In genomic region chr17:6809331-6809730, GRCm38 (mm10) we compare ENCODE assay signal across 17 mouse cellular contexts. TPM values are rescaled to one million over a fixed set of nuclear protein-coding genes. Genes with fewer than 3 reads are reported as not detected.
DNase-seq lines count a peak whose midpoint lies in the region; ATAC-seq and TF ChIP-seq lines count a peak whose summit lies in the region.
"Had no signal": no experiment of that assay in that cellular context is flagged by ENCODE, and none has a peak within 500 bp of the region (broad histone marks: within the 10 kb centered on the region; RNA-seq: fewer than 3 reads in every experiment).

No protein-coding gene starts in this region.

- peak; percentile 50 for DNase-seq in heart, embryonic 10.5 days (ENCODE audit: low spot score)
- no peak for DNase-seq in heart, postnatal 14 days
- DNase-seq in testis, postnatal 10 days (ENCODE audit: low spot score): no peak
- peak; percentile 11 to 59 for DNase-seq in kidney, postnatal 25 days
- DNase-seq in cerebellum, postnatal 4 days (ENCODE audit: low spot score in 2 of 2): no peak
- DNase-seq in lung, postnatal 4 days: no peak
- DNase-seq in liver, postnatal 0 days: no peak
- DNase-seq: adrenal gland, adult 2 months; cerebellum, adult 11-12 months; gastrocnemius, postnatal 25 days; heart, postnatal 36 days had no signal

- H3K27me3 ChIP-seq in heart, embryonic 10.5 days (ENCODE audit: insufficient read depth, poor library complexity, severe bottlenecking): no peaks in the 10 kb centered on the region
- no peaks in the 10 kb centered on the region for H3K27me3 ChIP-seq in testis, adult 2 months (ENCODE audit: control insufficient read depth, insufficient read depth, low read length)
- no peaks in the 10 kb centered on the region for H3K27me3 ChIP-seq in liver, postnatal 0 days (ENCODE audit: insufficient read depth, low read length)
- H3K27me3 ChIP-seq: limb, embryonic 12.5 days had no signal

- TF ChIP-seq EP300 in liver, postnatal 0 days (IDR thresholded peaks at IDR 0.05; ENCODE audit: low read depth): no peak

- WGBS in heart, embryonic 10.5 days: 62% methylated on average over 3 of the region's 3 CpGs
- WGBS in liver, postnatal 0 days (ENCODE audit: insufficient replicate concordance): 86% methylated on average over 3 of the region's 3 CpGs

- no peak overlapping the region for H3K9ac ChIP-seq in liver, postnatal 0 days (replicated peaks)
- H3K9ac ChIP-seq: limb, embryonic 12.5 days; liver, embryonic 14.5 days; midbrain, embryonic 12.5 days had no signal

- H3K36me3 ChIP-seq in heart, embryonic 10.5 days: no peaks in the 10 kb centered on the region
- H3K36me3 ChIP-seq in testis, adult 2 months (ENCODE audit: control insufficient read depth, insufficient read depth, low read length): no peaks in the 10 kb centered on the region
- H3K36me3 ChIP-seq in liver, postnatal 0 days (replicated peaks; ENCODE audit: insufficient read depth, low read length): no peaks in the 10 kb centered on the region
- H3K36me3 ChIP-seq: limb, embryonic 12.5 days; midbrain, embryonic 12.5 days had no signal

- no peaks in the 10 kb centered on the region for H3K9me3 ChIP-seq in heart, embryonic 10.5 days
- no peaks in the 10 kb centered on the region for H3K9me3 ChIP-seq in liver, postnatal 0 days (ENCODE audit: low read length)
- H3K9me3 ChIP-seq: limb, embryonic 12.5 days; midbrain, embryonic 12.5 days had no signal

- H3K4me2 ChIP-seq in liver, postnatal 0 days (ENCODE audit: low read depth, low read length): no peak overlapping the region
- H3K4me2 ChIP-seq: heart, embryonic 11.5 days; limb, embryonic 12.5 days; midbrain, embryonic 12.5 days had no signal

- no peak overlapping the region for H3K27ac ChIP-seq in heart, embryonic 10.5 days
- H3K27ac ChIP-seq in testis, adult 2 months (ENCODE audit: control insufficient read depth, insufficient read depth, low read depth, low read length): no peak overlapping the region
- no peak overlapping the region for H3K27ac ChIP-seq in liver, postnatal 0 days (ENCODE audit: low read depth)
- H3K27ac ChIP-seq: limb, embryonic 12.5 days; liver, embryonic 14.5 days; midbrain, embryonic 12.5 days had no signal

- no peak for TF ChIP-seq POLR2A in testis, adult 2 months (IDR thresholded peaks at IDR 0.05; ENCODE audit: control insufficient read depth, low read depth, low read length)

- no peak for TF ChIP-seq CTCF in testis, adult 2 months (IDR thresholded peaks at IDR 0.05; ENCODE audit: control insufficient read depth, insufficient read depth, insufficient replicate concordance, low read depth, low read length)
- TF ChIP-seq CTCF in liver, postnatal 0 days (IDR thresholded peaks at IDR 0.05; ENCODE audit: low read depth): no peak

- no peak overlapping the region for H3K4me3 ChIP-seq in heart, embryonic 10.5 days
- peak overlapping the region; percentile 19 for H3K4me3 ChIP-seq in testis, adult 2 months (ENCODE audit: control insufficient read depth, low read depth, low read length)
- no peak overlapping the region for H3K4me3 ChIP-seq in liver, postnatal 0 days (ENCODE audit: low read depth, low read length)
- H3K4me3 ChIP-seq: limb, embryonic 12.5 days; midbrain, embryonic 12.5 days; myocyte had no signal

- intact Hi-C loops in heart, postnatal 14 days (cut with DNase I): no loop called here

- peaks cover 43% of the 10 kb centered on the region for H3K4me1 ChIP-seq in heart, embryonic 10.5 days
- peaks cover 2% of the 10 kb centered on the region; the same call in 1 of the 2 replicates for H3K4me1 ChIP-seq in testis, adult 2 months (ENCODE audit: control insufficient read depth, insufficient read depth, low read length)
- H3K4me1 ChIP-seq in liver, postnatal 0 days (ENCODE audit: insufficient read depth): peaks cover 11% of the 10 kb centered on the region

- no peak for ATAC-seq in liver, postnatal 0 days

RNA-seq across cellular contexts. Expression of gene Ezr, which starts 26.7 kb away (rescaled TPM):
- polyA plus RNA-seq in heart, embryonic 10.5 days (2016; fragmentation: Nextera tagmentation; extraction: Ambion mirVana): 121 and 125 TPM in 2 replicates
- 10 to 100 TPM; 48.8 to 56.9 TPM for total RNA-seq in heart, postnatal 14 days (2021)
- polyA plus RNA-seq in testis, adult 2 months (2012; rRNA removed): 4.5 and 7.8 TPM in 2 replicates
- polyA plus RNA-seq in liver, postnatal 0 days (2015; fragmentation: Nextera tagmentation; extraction: Ambion mirVana): 32.0 and 34.8 TPM in 2 replicates

Comparison
In these comparisons a context has a peak if more than half of its experiments do, and no peak if none do; other contexts are left out.
1. DNase-seq: peak in heart, embryonic 10.5 days (single experiment) and kidney, postnatal 25 days (2 of 2); none in heart, postnatal 14 days (0 of 2), testis, postnatal 10 days (single experiment), cerebellum, postnatal 4 days (0 of 2), lung, postnatal 4 days (0 of 2) and liver, postnatal 0 days (single experiment).